Mouse (Mus musculus) intestine, postnatal 0 days (tissue): ENCODE data around the gene Gapdhs. TPM values are rescaled to one million over a fixed set of nuclear protein-coding genes. Genes with fewer than 3 reads are reported as not detected.

Source experiments
- ATAC-seq: fragments of 200-750 bp; cut with Nextera tagmentation; 2 replicates; pipeline ENCODE4 v1.8.0; 2017; ENCODE audit warnings: mild to moderate bottlenecking, moderate TSS enrichment, moderate library complexity
- H3K27ac ChIP-seq: fragments of 300-500 bp; sonication (generic); 2 replicates; pipeline ENCODE4 v1.5.1; 2014; ENCODE audit warnings: mild to moderate bottlenecking, low read depth, low read length, moderate library complexity
- H3K27me3 ChIP-seq: fragments of 300-500 bp; sonication (generic); replicated peaks from 2 replicates; pipeline ENCODE4 v1.6.1; 2014; ENCODE audit warnings: low read length, mixed read lengths; ENCODE audit not compliant: control insufficient read depth, insufficient read depth
- H3K36me3 ChIP-seq: fragments of 300-500 bp; sonication (generic); 2 replicates; pipeline ENCODE4 v1.6.1; 2014; ENCODE audit warnings: mild to moderate bottlenecking, moderate library complexity; ENCODE audit not compliant: control insufficient read depth, insufficient read depth
- H3K4me1 ChIP-seq: fragments of 300-500 bp; sonication (generic); replicated peaks from 2 replicates; pipeline ENCODE4 v1.6.1; 2014; ENCODE audit warnings: antibody characterized with exemption, low read length, mixed read lengths; ENCODE audit not compliant: control insufficient read depth, insufficient read depth
- H3K4me2 ChIP-seq: fragments of 300-500 bp; sonication (generic); replicated peaks from 2 replicates; pipeline ENCODE4 v1.6.1; 2014; ENCODE audit warnings: low read depth, mild to moderate bottlenecking, moderate library complexity
- H3K4me3 ChIP-seq: fragments of 300-500 bp; sonication (generic); 2 replicates; pipeline ENCODE4 v1.5.1; 2014; ENCODE audit warnings: low read depth, low read length
- H3K9ac ChIP-seq: fragments of 300-500 bp; sonication (generic); 2 replicates; pipeline ENCODE4 v1.6.1; 2014; ENCODE audit warnings: mild to moderate bottlenecking, low read depth, low read length
- H3K9me3 ChIP-seq: fragments of 300-500 bp; sonication (generic); 2 replicates; pipeline ENCODE4 v1.6.1; 2016; ENCODE audit warnings: mixed run types; ENCODE audit not compliant: control insufficient read depth
- CTCF ChIP-seq: sonication (generic); IDR thresholded peaks from 2 replicates; pipeline ENCODE4 v1.5.1; 2016; ENCODE audit warnings: low read depth, mild to moderate bottlenecking, control low read depth, antibody characterized with exemption, moderate library complexity
- WGBS: fragments of 180-500 bp; shearing (Covaris S2); extraction: QIAGEN DNeasy Blood & Tissue Kit; methylation state at CpG from one replicate; pipeline ENCODE4 v1.1.7; 2014; 5-methylcytosine and 5-hydroxymethylcytosine counted together
- polyA plus RNA-seq: library from polyadenylated mRNA; unstranded; fragments of >200 nt; fragmentation: Nextera tagmentation; extraction: Ambion mirVana; gene quantifications from 2 replicates; pipeline ENCODE4 v1.2.1, GENCODE M21; 2015

Gene Gapdhs
- polyA plus RNA-seq, 1 experiment from 2014 or later = not detected

GRCm38 (mm10) chr7:30766408-30766807 lies 22.9 kb upstream of the Gapdhs start:
- no peak overlapping the region for H3K27ac ChIP-seq
- no peak overlapping the region for H3K4me3 ChIP-seq
- ATAC-seq = no peak
- 0 out of 2 replicates have a peak, but pooled peaks cover 8% of the 10 kb centered on the region for H3K4me1 ChIP-seq
- peaks cover 6% of the 10 kb centered on the region; the same call in 1 of the 2 replicates for H3K27me3 ChIP-seq
- H3K9ac ChIP-seq = no peak overlapping the region
- H3K36me3 ChIP-seq = no peaks in the 10 kb centered on the region
- WGBS = 91% methylated on average over 4 of the region's 4 CpGs
- 0 out of 2 replicates have a peak, but pooled peaks have one; percentile 19 for TF ChIP-seq CTCF
- no peaks in the 10 kb centered on the region for H3K9me3 ChIP-seq
- no peak overlapping the region for H3K4me2 ChIP-seq

- 49% methylated on average over 11 of the region's 11 CpGs for WGBS
- no peak overlapping the region for H3K4me3 ChIP-seq
- no peak for ATAC-seq
- no peak overlapping the region for H3K27ac ChIP-seq
- no peaks in the 10 kb centered on the region for H3K36me3 ChIP-seq
- no peak for TF ChIP-seq CTCF
- no peak overlapping the region for H3K9ac ChIP-seq
- H3K4me1 ChIP-seq = 0 out of 2 replicates have a peak, but pooled peaks cover 8% of the 10 kb centered on the region
- H3K4me2 ChIP-seq = no peak overlapping the region
- no peaks in the 10 kb centered on the region for H3K9me3 ChIP-seq
- H3K27me3 ChIP-seq = peaks cover 6% of the 10 kb centered on the region; the same call in 1 of the 2 replicates
These were observed 21.7 kb upstream of the Gapdhs start for GRCm38 (mm10) chr7:30765173-30765572.

- no peaks in the 10 kb centered on the region for H3K36me3 ChIP-seq
- TF ChIP-seq CTCF = no peak
- no peak within 1 kb of the TSS for H3K27ac ChIP-seq
- H3K4me3 ChIP-seq = no peak within 1 kb of the TSS
- no peak for ATAC-seq
- WGBS = 44% methylated on average over 5 of the region's 5 CpGs
- no peaks in the 10 kb centered on the region for H3K9me3 ChIP-seq
- H3K4me2 ChIP-seq = no peak within 1 kb of the TSS
- no peak within 1 kb of the TSS for H3K9ac ChIP-seq
- 0 out of 2 replicates have a peak, but pooled peaks cover 3% of the 10 kb centered on the region for H3K4me1 ChIP-seq
- H3K27me3 ChIP-seq = peaks cover 6% of the 10 kb centered on the region; the same call in 1 of the 2 replicates
These were observed 20.0 kb upstream of the Gapdhs start, which contains the start of gene Dmkn for GRCm38 (mm10) chr7:30763456-30763855. Gene Dmkn, plus strand, starts transcription at chr7:30763756.

- H3K9ac ChIP-seq = no peak overlapping the region
- H3K27me3 ChIP-seq = peaks cover 6% of the 10 kb centered on the region; the same call in 1 of the 2 replicates
- H3K36me3 ChIP-seq = no peaks in the 10 kb centered on the region
- H3K4me2 ChIP-seq = no peak overlapping the region
- H3K9me3 ChIP-seq = no peaks in the 10 kb centered on the region
- no peak overlapping the region for H3K4me3 ChIP-seq
- no peak for TF ChIP-seq CTCF
- no peak overlapping the region for H3K27ac ChIP-seq
- H3K4me1 ChIP-seq = no peaks in the 10 kb centered on the region
- WGBS = 73% methylated on average over 4 of the region's 4 CpGs
- ATAC-seq = no peak
These were observed 18.4 kb upstream of the Gapdhs start for GRCm38 (mm10) chr7:30761769-30762352.

- Histone ChIP-seq H3K9me3 (no peaks in the 10 kb centered on the region), H3K4me3 (no peak overlapping the region), H3K27ac (no peak overlapping the region), H3K9ac (no peak overlapping the region), H3K27me3 (no peaks in the 10 kb centered on the region), H3K4me2 (no peak overlapping the region), H3K36me3 (no peaks in the 10 kb centered on the region), H3K4me1 (no peaks in the 10 kb centered on the region)
- ATAC-seq = no peak
- WGBS = 26% methylated on average over 4 of the region's 4 CpGs
- TF ChIP-seq CTCF = peak; percentile 70
These were observed 15.4 kb upstream of the Gapdhs start for GRCm38 (mm10) chr7:30758853-30759252.

GRCm38 (mm10) chr7:30757001-30757400 lies 13.5 kb upstream of the Gapdhs start:
- H3K27me3 ChIP-seq = no peaks in the 10 kb centered on the region
- H3K4me2 ChIP-seq = no peak overlapping the region
- ATAC-seq = no peak
- WGBS = 92% methylated on average over 1 of the region's 3 CpGs
- H3K9ac ChIP-seq = no peak overlapping the region
- no peak overlapping the region for H3K27ac ChIP-seq
- no peaks in the 10 kb centered on the region for H3K9me3 ChIP-seq
- TF ChIP-seq CTCF = no peak
- no peaks in the 10 kb centered on the region for H3K4me1 ChIP-seq
- no peaks in the 10 kb centered on the region for H3K36me3 ChIP-seq
- no peak overlapping the region for H3K4me3 ChIP-seq
